Mouse (Mus musculus) neural tube, embryonic 14.5 days (tissue): ENCODE data around the gene Tgm1. TPM values are rescaled to one million over a fixed set of nuclear protein-coding genes. Genes with fewer than 3 reads are reported as not detected.

Source experiments
- ATAC-seq: fragments of 200-750 bp; cut with Nextera tagmentation; 2 replicates; pipeline ENCODE4 v1.8.0; 2017; ENCODE audit warnings: low read depth, mild to moderate bottlenecking, moderate TSS enrichment, moderate library complexity
- H3K27ac ChIP-seq: fragments of 300-500 bp; sonication (generic); 2 replicates; pipeline ENCODE4 v1.5.1; 2014; ENCODE audit warnings: low read depth, mild to moderate bottlenecking, control low read depth, low read length, moderate library complexity, mixed read lengths
- H3K27me3 ChIP-seq: fragments of 300-500 bp; sonication (generic); 2 replicates; pipeline ENCODE4 v1.6.1; 2014; ENCODE audit warnings: low read length; ENCODE audit not compliant: control insufficient read depth, insufficient read depth
- H3K36me3 ChIP-seq: fragments of 300-500 bp; sonication (generic); 2 replicates; pipeline ENCODE4 v1.6.1; 2014; ENCODE audit warnings: low read length, mixed read lengths; ENCODE audit not compliant: control insufficient read depth, insufficient read depth
- H3K4me1 ChIP-seq: fragments of 300-500 bp; sonication (generic); 2 replicates; pipeline ENCODE4 v1.6.1; 2014; ENCODE audit warnings: low read length; ENCODE audit not compliant: control insufficient read depth, insufficient read depth
- H3K4me2 ChIP-seq: fragments of 300-500 bp; sonication (generic); 2 replicates; pipeline ENCODE4 v1.6.1; 2014; ENCODE audit warnings: mild to moderate bottlenecking, low read depth, low read length, control low read depth
- H3K4me3 ChIP-seq: fragments of 300-500 bp; sonication (generic); 2 replicates; pipeline ENCODE4 v1.5.1; 2014; ENCODE audit warnings: low read depth, low read length, control low read depth, mixed read lengths
- H3K9ac ChIP-seq: fragments of 300-500 bp; sonication (generic); replicated peaks from 2 replicates; pipeline ENCODE4 v1.6.1; 2014; ENCODE audit warnings: low read depth, mild to moderate bottlenecking, control low read depth, low read length, mixed read lengths
- H3K9me3 ChIP-seq: fragments of 300-500 bp; sonication (generic); 2 replicates; pipeline ENCODE4 v1.6.1; 2016; ENCODE audit warnings: low read length; ENCODE audit not compliant: control insufficient read depth
- WGBS: fragments of 180-500 bp; shearing (Covaris S2); extraction: QIAGEN DNeasy Blood & Tissue Kit; methylation state at CpG from one replicate; pipeline ENCODE4 v1.1.7; 2014; 5-methylcytosine and 5-hydroxymethylcytosine counted together
- polyA plus RNA-seq: library from polyadenylated mRNA; unstranded; fragments of >200 nt; fragmentation: Nextera tagmentation; extraction: Ambion mirVana; gene quantifications from 2 replicates; pipeline ENCODE4 v1.2.1, GENCODE M21; 2014

Gene Tgm1
- polyA plus RNA-seq, 1 experiment from 2014 or later = 0.11 TPM

DNA sequence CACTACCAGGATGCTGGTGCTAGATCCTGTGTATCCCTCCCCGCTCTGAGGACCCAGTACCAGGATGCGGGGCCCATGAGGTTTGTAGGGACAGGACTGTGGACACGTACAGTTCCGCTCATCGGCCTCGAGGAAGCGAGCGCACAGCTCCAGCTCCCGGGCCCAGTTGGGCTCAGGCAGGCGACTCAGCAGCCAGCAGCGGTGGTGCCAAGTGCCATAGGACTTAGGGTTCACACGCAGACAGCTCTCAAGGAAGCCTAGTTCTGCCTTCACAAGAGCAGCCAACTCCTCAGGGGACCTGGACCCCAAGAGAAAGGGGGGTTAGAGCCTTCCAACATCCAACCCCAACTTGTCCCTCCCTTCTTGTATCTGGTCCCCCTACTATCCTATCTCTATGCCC, 6.9 kb upstream of the Tgm1 start:
- H3K4me1 ChIP-seq = 0 out of 2 replicates have a peak, but pooled peaks cover 4% of the 10 kb centered on the region
- H3K27me3 ChIP-seq = no peaks in the 10 kb centered on the region
- no peaks in the 10 kb centered on the region for H3K9me3 ChIP-seq
- no peak overlapping the region for H3K27ac ChIP-seq
- WGBS = 91% methylated on average over 12 of the region's 12 CpGs
- no peak overlapping the region for H3K4me3 ChIP-seq
- no peak overlapping the region for H3K4me2 ChIP-seq
- peaks cover 25% of the 10 kb centered on the region for H3K36me3 ChIP-seq
- H3K9ac ChIP-seq = no peak overlapping the region
- no peak for ATAC-seq

DNA sequence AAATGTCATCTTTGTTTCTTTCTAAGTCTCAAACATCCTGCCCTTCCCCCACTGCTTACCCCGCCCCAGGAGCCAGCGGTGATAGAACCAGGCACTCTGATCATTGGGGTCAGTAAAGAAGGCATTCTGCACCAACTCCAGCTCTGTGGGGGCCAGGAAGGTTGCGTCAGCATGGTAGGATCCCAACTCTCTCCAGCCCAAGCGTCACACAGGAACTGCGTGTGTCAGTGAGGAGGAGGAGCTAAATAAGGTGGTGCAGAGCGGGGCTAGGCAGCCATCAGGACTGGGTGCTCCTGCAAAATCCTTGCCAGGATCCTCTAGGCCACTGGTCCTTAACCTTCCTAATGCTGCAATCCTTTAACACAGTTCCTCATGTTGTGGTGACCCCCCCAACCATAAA, 6.0 kb upstream of the Tgm1 start:
- Histone ChIP-seq H3K4me1 (0 out of 2 replicates have a peak, but pooled peaks cover 4% of the 10 kb centered on the region), H3K27me3 (no peaks in the 10 kb centered on the region)

DNA sequence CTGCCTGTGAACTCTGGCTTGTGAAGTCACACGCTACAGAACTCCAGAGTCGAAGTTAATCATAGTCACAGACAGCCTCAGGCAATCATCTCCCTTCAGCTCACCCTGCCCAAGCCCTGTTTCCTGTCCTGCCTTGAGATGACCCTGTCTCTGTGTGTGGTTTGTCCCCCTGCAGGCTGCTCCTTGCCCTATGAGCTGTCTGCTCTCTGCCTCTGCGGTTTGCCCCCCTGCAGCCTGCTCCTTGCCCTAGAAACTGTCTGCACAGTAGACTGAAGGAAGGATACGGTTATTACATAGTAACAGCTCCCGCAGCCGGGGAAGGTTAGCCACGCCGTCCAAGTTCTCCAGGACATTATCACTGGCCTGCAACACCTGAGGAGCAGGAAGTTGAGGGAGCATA, 3.2 kb upstream of the Tgm1 start:
- 87% methylated on average over 8 of the region's 8 CpGs for WGBS

More for the DNA sequence above, 6.0 kb upstream of the Tgm1 start:
- 87% methylated on average over 6 of the region's 6 CpGs for WGBS
- Histone ChIP-seq H3K4me2 (no peak overlapping the region), H3K4me3 (no peak overlapping the region), H3K9ac (no peak overlapping the region), H3K27ac (no peak overlapping the region), H3K36me3 (peaks cover 25% of the 10 kb centered on the region), H3K9me3 (no peaks in the 10 kb centered on the region)
- no peak for ATAC-seq

DNA sequence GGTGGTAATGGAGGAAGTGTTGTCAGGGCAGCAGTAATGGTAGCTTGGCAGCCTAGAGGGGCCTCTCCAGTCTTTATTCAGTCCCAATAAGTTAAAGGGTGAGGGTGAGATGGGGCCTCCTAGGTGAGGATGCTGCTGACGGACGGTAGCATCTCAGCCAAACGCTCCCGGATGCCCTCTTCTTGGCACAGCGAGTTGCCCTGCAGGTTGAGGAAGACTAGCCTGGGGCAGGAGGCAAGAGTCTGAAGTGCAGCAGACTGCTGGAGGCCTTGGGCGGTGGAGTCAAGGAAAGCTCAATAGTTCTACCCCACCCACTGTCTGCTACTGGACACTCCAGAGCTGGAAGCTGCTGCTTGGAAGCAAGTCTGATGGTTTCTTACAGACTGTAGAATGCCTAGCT, 2.5 kb upstream of the Tgm1 start:
- Histone ChIP-seq H3K27me3 (0 out of 2 replicates have a peak, but pooled peaks cover 4% of the 10 kb centered on the region), H3K4me1 (0 out of 2 replicates have a peak, but pooled peaks cover 2% of the 10 kb centered on the region), H3K9me3 (no peaks in the 10 kb centered on the region), H3K36me3 (peaks cover 25% of the 10 kb centered on the region), H3K4me3 (no peak overlapping the region), H3K27ac (no peak overlapping the region), H3K9ac (no peak overlapping the region), H3K4me2 (no peak overlapping the region)
- no peak for ATAC-seq
- WGBS = 87% methylated on average over 6 of the region's 6 CpGs

More for the DNA sequence above, 3.2 kb upstream of the Tgm1 start:
- no peak for ATAC-seq
- Histone ChIP-seq H3K36me3 (peaks cover 25% of the 10 kb centered on the region), H3K9me3 (no peaks in the 10 kb centered on the region), H3K27me3 (0 out of 2 replicates have a peak, but pooled peaks cover 4% of the 10 kb centered on the region), H3K4me1 (0 out of 2 replicates have a peak, but pooled peaks cover 4% of the 10 kb centered on the region), H3K4me3 (no peak overlapping the region), H3K9ac (no peak overlapping the region), H3K4me2 (no peak overlapping the region), H3K27ac (no peak overlapping the region)

DNA sequence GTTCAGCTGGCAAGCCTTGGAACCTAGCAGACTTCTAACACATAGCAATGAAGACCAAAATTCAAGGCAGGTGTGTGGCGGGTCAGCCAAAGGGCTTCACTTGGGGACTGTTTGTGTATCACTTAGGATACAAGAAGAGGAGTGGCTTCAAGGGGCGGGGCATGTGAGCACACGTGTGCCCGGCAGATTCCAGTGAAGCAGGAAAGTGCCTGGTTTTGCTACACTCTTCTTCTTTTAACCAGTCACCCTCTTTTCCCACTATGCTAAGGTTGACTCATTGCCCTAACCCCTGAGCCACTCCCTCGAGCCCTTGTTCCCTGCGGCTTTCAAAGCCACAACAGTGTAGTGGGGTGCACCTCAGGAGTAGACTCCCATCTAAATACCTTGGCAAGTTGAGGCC, 1.2 kb upstream of the Tgm1 start:
- Histone ChIP-seq H3K27me3 (0 out of 2 replicates have a peak, but pooled peaks cover 4% of the 10 kb centered on the region), H3K4me1 (no peaks in the 10 kb centered on the region), H3K27ac (no peak overlapping the region), H3K4me2 (no peak overlapping the region), H3K9ac (no peak overlapping the region), H3K36me3 (peaks cover 21% of the 10 kb centered on the region), H3K9me3 (no peaks in the 10 kb centered on the region), H3K4me3 (no peak overlapping the region)
- WGBS = 52% methylated on average over 6 of the region's 6 CpGs
- no peak for ATAC-seq

DNA sequence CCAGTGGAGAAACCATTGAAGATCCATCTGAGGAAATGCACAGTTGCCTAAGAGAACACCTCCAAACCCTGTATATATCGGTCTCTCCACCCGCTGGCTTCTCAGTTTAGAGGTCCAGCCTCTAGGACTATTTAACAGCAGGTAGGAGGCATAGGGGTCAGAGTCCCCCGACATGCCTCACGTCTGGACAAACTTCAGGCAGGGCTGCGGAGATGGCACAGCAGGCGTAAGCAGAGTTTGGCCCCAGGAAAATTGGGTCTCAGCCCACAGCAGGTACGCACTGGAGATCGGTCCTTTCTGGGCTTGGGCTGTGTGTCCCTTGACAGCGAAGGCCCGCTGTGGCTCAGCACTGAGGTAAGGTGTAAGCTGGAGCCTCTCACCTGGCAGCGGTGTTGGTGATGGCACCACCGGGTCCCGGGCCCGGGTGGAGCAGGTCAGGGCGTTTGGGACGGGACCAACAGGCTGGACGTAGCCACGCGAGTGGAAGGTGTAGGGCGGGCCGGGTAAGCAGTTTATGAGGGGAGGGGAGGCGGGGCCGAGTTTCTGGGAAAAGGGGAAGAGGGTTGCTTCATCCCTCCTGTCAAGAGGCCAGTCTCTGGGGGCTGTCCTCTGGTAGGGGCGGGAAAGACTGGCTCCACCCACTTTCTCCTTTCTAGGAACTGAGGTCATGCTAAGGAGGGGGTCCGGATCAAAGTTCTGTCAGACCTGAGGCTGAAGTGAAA, 558 bp downstream of the Tgm1 start:
- Histone ChIP-seq H3K36me3 (peaks cover 14% of the 10 kb centered on the region; the same call in 1 of the 2 replicates), H3K27me3 (0 out of 2 replicates have a peak, but pooled peaks cover 4% of the 10 kb centered on the region), H3K4me3 (no peak overlapping the region), H3K9me3 (no peaks in the 10 kb centered on the region), H3K4me1 (no peaks in the 10 kb centered on the region), H3K9ac (no peak overlapping the region), H3K27ac (no peak overlapping the region), H3K4me2 (no peak overlapping the region)
- WGBS = 11% methylated on average over 25 of the region's 25 CpGs
- no peak for ATAC-seq

DNA sequence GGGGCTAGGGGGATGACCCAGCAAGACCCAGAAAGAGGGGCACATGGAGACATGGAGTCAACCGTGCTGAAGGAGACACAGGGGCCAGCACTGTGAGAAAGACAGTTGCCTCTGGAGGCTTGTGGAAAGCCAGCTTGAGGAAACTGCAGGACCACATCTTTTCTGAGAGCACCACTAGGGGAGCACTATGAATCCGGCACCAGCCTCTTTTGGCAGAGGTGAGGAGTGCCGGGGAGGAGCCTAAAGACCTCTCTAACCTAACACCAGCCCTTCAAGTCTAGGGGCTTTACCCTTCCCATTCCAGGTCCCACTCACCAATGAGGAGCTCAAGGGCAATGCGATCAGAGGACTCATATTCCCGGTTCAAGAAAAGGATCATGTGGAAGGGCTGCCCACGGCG, 1.9 kb downstream of the Tgm1 start:
- Histone ChIP-seq H3K27me3 (0 out of 2 replicates have a peak, but pooled peaks cover 4% of the 10 kb centered on the region), H3K36me3 (peaks cover 3% of the 10 kb centered on the region; the same call in 1 of the 2 replicates), H3K4me3 (no peak overlapping the region), H3K4me2 (no peak overlapping the region), H3K9me3 (no peaks in the 10 kb centered on the region), H3K27ac (no peak overlapping the region), H3K4me1 (no peaks in the 10 kb centered on the region), H3K9ac (no peak overlapping the region)
- no peak for ATAC-seq
- WGBS = 85% methylated on average over 7 of the region's 7 CpGs

DNA sequence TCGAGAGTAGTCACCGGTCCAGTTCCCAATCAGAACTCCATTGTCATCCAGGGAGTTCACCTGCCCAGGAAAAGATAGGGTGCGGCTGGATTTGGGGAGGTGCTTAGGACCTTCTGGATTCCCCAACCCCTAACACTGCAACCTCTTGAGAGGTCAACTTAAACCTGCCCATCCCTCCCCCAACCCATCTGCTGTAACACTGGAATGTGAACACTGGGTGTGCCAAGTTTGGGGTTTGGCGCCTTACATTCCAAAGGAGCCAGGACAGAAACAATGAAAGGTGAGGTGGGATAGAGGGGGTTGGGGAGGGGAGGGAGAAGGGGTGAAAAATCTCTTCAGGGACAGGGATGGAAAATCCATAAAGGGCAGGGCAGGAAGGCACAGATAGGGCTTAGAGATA, 4.2 kb downstream of the Tgm1 start:
- no peak overlapping the region for H3K9ac ChIP-seq
- 92% methylated on average over 4 of the region's 4 CpGs for WGBS
- H3K9me3 ChIP-seq = no peaks in the 10 kb centered on the region
- no peak for ATAC-seq
- H3K36me3 ChIP-seq = no peaks in the 10 kb centered on the region
- 0 out of 2 replicates have a peak, but pooled peaks cover 4% of the 10 kb centered on the region for H3K27me3 ChIP-seq
- H3K4me3 ChIP-seq = no peak overlapping the region
- H3K27ac ChIP-seq = no peak overlapping the region
- H3K4me2 ChIP-seq = no peak overlapping the region
- no peaks in the 10 kb centered on the region for H3K4me1 ChIP-seq

DNA sequence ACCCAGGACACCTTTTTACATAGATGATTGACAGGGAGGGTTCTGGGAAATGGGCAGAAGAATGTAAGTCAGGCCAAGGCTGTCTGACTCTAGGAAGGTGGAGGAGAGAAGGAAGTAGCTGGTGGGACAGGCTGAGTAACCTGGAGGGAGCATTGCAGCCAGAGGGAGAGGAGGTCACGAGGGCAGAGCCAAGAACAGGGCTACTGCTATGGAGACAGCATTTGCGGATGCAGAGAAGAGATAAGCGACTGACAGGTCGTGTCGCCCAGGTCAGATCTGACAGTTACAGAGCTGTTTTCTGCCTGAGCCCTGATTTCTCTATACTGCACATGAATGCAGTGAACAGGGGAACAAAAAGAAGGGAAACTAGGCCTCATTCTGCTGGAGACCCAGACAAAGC, 6.3 kb downstream of the Tgm1 start:
- Histone ChIP-seq H3K4me3 (no peak overlapping the region), H3K4me1 (no peaks in the 10 kb centered on the region), H3K36me3 (no peaks in the 10 kb centered on the region), H3K27ac (no peak overlapping the region), H3K9ac (no peak overlapping the region), H3K9me3 (no peaks in the 10 kb centered on the region), H3K4me2 (no peak overlapping the region), H3K27me3 (no peaks in the 10 kb centered on the region)
- ATAC-seq = no peak
- 84% methylated on average over 5 of the region's 5 CpGs for WGBS
